Mouse (Mus musculus): ENCODE data around the gene Ccdc89. TPM values are rescaled to one million over a fixed set of nuclear protein-coding genes. Genes with fewer than 3 reads are reported as not detected.

Gene Ccdc89
- polyA plus RNA-seq (2012; rRNA removed): 0.08 and 0.10 TPM in 2 replicates

GRCm38 (mm10) chr7:90426020-90427001 is at the start of gene Ccdc89:
Ccdc89 (plus strand) TSS chr7:90426577.

GRCm38 (mm10) chr7:90442518-90443080 is 16.2 kb downstream of the Ccdc89 start, which contains the start of gene Crebzf:
Crebzf (plus strand) TSS chr7:90442729.

GRCm38 (mm10) chr7:90456845-90457468 is 30.6 kb downstream of the Ccdc89 start, which contains the start of gene Tmem126a:
Tmem126a (minus strand) TSS chr7:90457229.

GRCm38 (mm10) chr7:90475793-90476312 is 49.5 kb downstream of the Ccdc89 start, which contains the start of gene Tmem126b:
Tmem126b (minus strand) TSS chr7:90476001.

GRCm38 (mm10) chr7:90476313-90477245 is 50.2 kb downstream of the Ccdc89 start, which contains the start of gene Dlg2:
Dlg2 (plus strand) TSS chr7:90476672.

Other genes with a start within 250 kb of the Ccdc89 start
- not detected in 2 replicates for gene Ccdc83, start 160.8 kb upstream of the Ccdc89 start, polyA plus RNA-seq (2012; rRNA removed)
- gene Sytl2, start 124.3 kb upstream of the Ccdc89 start, polyA plus RNA-seq (2012; rRNA removed): 0.63 and 0.94 TPM in 2 replicates
- gene Crebzf, start 16.2 kb downstream of the Ccdc89 start, polyA plus RNA-seq (2012; rRNA removed): 36.7 and 40.2 TPM in 2 replicates
- gene Tmem126a, start 30.7 kb downstream of the Ccdc89 start, polyA plus RNA-seq (2012; rRNA removed): 17.1 and 20.3 TPM in 2 replicates
- gene Tmem126b, start 49.4 kb downstream of the Ccdc89 start, polyA plus RNA-seq (2012; rRNA removed): 6.7 TPM in 2 replicates
- gene Dlg2, start 50.1 kb downstream of the Ccdc89 start, polyA plus RNA-seq (2012; rRNA removed): 0.36 and 0.41 TPM in 2 replicates

Data from liver, embryonic 14 days (tissue).